Mouse (Mus musculus) T-helper 17 cell (primary cell): ENCODE measurements around the gene Ss18l2.

Experiments
- in situ Hi-C, 2 experiments: fragments of 300-600 bp; cut with MboI, MseI; formaldehyde crosslinking; loops; 1 replicate in 1 of 2; 2 replicates in 1 of 2; pipeline ENCODE4 v1.15.1; 2025; ENCODE audit warnings: high pct_unique_total_duplicates in 2 of 2

Gene Ss18l2

GRCm38 (mm10) chr9:121757835-121758814 is 48.0 kb downstream of the Ss18l2 start:
- in situ Hi-C loops, result no loop called here

- in situ Hi-C loops, result no loop called here
Measured at GRCm38 (mm10) chr9:121759091-121760081, 49.3 kb downstream of the Ss18l2 start, which contains the start of gene Zfp651. TSS of gene Zfp651 (plus strand) at chr9:121759330.

GRCm38 (mm10) chr9:121760271-121761090 is 50.4 kb downstream of the Ss18l2 start:
- in situ Hi-C loops, result no loop called here

GRCm38 (mm10) chr9:121761091-121761665 is 51.0 kb downstream of the Ss18l2 start:
- in situ Hi-C loops, result no loop called here

- in situ Hi-C loops, result no loop called here
Measured at GRCm38 (mm10) chr9:121761787-121762186, 51.7 kb downstream of the Ss18l2 start.

GRCm38 (mm10) chr9:121762248-121762647 is 52.1 kb downstream of the Ss18l2 start:
- in situ Hi-C loops, result no loop called here

- in situ Hi-C loops, result no loop called here
Measured at GRCm38 (mm10) chr9:121762761-121763160, 52.6 kb downstream of the Ss18l2 start.
